Mouse (Mus musculus) neutrophil, adult 59 days (primary cell): ENCODE data around the gene Dupd1. TPM values are rescaled to one million over a fixed set of nuclear protein-coding genes. Genes with fewer than 3 reads are reported as not detected.

Experiments
- total RNA-seq, 2 experiments: library from RNA; stranded (reverse); gene quantifications; 1 replicate in 1 of 2; 2 replicates in 1 of 2; pipeline ENCODE4 v1.2.4; 2023

Dupd1 gene
- not detected for total RNA-seq

DNA sequence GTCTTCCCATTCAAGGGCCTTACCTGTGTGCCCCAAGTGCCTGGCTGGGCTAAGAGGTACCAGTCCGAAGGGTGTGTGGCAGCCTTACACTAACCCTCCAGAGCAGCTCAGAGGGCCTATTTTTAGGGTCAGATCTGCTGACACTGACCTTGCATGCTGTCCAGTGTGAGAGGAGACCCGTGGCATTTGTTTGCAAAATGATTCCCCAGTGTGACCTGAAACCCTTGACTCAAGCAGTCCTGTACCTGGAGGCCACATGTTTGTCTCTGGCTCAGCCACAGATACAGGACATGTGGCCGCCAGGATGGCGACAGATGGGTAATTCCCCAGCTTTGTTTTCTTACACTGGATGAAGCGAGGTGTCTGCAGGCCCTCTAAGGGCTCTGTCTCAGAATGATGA is at the start of gene Dupd1:
Gene Dupd1, minus strand, starts transcription at position 91 of the 400 bp plus-strand sequence.

DNA sequence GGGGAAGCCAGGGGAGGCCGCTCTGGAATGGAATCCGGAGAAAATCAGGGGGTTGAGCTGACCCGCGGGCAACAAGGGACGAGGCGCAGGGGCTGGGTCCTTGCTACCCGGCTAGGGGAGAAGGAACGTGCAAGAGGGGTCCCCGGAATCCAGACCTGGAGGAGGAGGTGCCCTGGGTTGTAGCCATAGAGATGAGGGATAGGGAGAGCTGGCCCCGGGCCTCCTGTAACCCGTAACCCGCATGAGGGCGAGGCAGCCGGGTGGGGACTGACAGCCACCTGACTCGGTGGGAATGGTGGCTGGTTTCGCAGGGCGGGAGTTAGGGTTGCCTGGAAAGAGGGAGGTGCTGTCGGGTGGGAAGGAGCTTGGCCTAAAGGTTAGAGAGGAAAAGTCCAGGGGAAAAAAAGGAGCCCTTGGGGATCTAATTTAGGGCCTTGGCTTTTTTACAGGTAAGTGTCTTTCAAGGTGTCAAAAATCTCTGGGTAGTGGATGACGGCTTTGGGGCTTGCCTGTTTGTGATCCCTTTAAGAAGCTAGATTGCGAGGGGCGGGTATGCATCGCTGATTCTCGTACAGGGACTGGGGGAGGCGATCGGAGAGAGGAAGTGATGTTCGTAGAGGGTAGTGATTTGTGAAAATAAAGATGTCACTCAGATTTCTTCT is 36.6 kb upstream of the Dupd1 start, which contains the start of gene Dusp13:
Gene Dusp13, minus strand, starts transcription at position 301 of the 662 bp plus-strand sequence.

DNA sequence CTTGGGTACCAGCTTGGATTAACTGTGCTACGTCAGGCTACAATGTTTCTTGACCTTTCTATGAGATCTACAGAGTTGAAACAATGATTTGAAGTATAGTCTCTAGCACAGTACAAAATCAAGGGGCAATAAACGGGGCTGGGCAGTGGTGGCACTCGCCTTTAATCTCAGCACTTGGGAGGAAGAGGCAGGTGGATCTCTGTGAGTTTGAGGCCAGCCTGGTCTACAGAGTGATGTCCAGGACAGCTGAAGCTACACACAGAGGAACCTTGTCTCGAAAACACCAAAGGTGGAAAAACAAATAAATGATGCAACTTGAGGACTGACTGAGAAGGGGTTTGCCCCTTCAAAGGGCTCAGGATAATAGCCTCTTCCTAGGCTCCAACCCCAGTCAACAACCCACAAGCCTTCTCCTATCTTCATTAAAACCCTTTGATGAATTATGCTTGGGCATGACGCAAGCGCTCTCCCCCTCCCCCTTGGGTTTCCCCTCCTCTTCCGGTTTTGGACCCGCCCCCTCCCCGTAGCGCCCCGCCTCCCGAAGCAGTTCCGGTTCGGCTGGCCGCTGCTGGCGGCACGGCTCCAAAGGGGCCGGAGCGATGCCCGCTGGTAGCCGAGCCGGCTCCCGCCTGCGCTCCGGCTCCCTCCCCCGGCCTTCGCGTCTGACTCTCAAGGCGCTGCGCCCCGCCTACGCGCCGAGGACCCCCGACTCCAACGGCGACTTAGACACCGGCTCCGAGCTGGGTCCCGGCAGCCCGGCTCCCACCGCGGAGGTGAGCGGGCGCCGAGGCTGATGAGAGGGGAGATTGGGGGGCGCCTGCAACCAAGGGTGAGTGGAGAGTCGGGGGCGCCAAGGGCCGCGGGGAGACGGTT is 35.9 kb upstream of the Dupd1 start, which contains the start of gene Samd8:
Gene Samd8, plus strand, starts transcription at position 524 of the 873 bp plus-strand sequence.

Other genes starting within 250 kb of the Dupd1 start
- gene Kat6b, start 233.1 kb downstream of the Dupd1 start, total RNA-seq: 10 to 100 TPM; 20.7 to 21.9 TPM
- gene Samd8, start 36.0 kb upstream of the Dupd1 start, total RNA-seq: 10 to 100 TPM; 44.6 to 44.9 TPM
- not detected for gene Dusp13, start 36.6 kb upstream of the Dupd1 start, total RNA-seq
- 100 to 1,000 TPM; 165 to 196 TPM for gene Vdac2, start 110.7 kb upstream of the Dupd1 start, total RNA-seq
- 10 to 100 TPM; 32.5 to 37.4 TPM for gene Comtd1, start 134.4 kb upstream of the Dupd1 start, total RNA-seq